Comparison of ENCODE assay signal across 20 mouse cellular contexts in the genomic region with DNA sequence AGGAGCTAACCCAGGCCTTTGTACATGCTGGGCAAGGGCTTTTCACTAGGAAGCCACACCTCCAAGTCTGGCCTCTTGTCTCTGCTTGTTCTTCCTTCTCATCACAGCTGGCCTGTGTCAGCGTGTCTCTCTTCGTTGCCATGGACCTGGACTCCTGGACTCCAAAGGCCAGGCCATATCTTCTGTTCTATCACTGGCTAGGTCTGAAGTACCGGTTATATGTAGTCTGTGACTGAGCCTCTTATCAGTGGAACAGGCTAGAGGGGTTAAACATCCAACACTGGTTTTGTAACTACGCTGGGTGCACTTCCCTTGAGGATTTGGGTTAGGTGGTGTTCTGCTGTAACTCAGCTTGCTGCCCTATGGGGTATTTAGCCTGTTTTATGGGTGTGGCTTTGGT. TPM values are rescaled to one million over a fixed set of nuclear protein-coding genes. Genes with fewer than 3 reads are reported as not detected.
DNase-seq lines count a peak whose midpoint lies in the region; ATAC-seq and TF ChIP-seq lines count a peak whose summit lies in the region.
"Had no signal": no experiment of that assay in that cellular context is flagged by ENCODE, and none has a peak within 500 bp of the region (broad histone marks: within the 10 kb centered on the region; RNA-seq: fewer than 3 reads in every experiment).

No protein-coding gene starts in this region.

- DNase-seq in urinary bladder, postnatal 14 days (ENCODE audit: low spot score): peak; percentile 69
- DNase-seq in urinary bladder, postnatal 25 days (ENCODE audit: low spot score): no peak
- peak; percentile 78 for DNase-seq in yolk sac, embryonic 10.5 days (ENCODE audit: low spot score)
- no peak for DNase-seq in kidney, postnatal 10 days
- no peak for DNase-seq in heart, adult 2 months
- DNase-seq: adrenal gland, adult 2 months; cerebellum, adult 11-12 months; cerebellum, adult 9-10 months; cerebellum, postnatal 25 days; heart, adult 18-20 months; heart, postnatal 14 days had no signal

- H3K4me1 ChIP-seq in intestine, embryonic 15.5 days (replicated peaks): 0 out of 2 replicates have a peak, but pooled peaks cover 4% of the 10 kb centered on the region
- no peaks in the 10 kb centered on the region for H3K4me1 ChIP-seq in stomach, embryonic 14.5 days (ENCODE audit: control insufficient read depth, insufficient read depth, low read length)
- H3K4me1 ChIP-seq in heart, adult 2 months (ENCODE audit: control insufficient read depth, insufficient read depth, low read length): no peaks in the 10 kb centered on the region
- H3K4me1 ChIP-seq: embryonic facial prominence, embryonic 12.5 days; forebrain, embryonic 15.5 days; heart, embryonic 15.5 days; hindbrain, embryonic 10.5 days had no signal

- no peaks in the 10 kb centered on the region for H3K27me3 ChIP-seq in intestine, embryonic 15.5 days (replicated peaks)
- no peaks in the 10 kb centered on the region for H3K27me3 ChIP-seq in stomach, embryonic 14.5 days (ENCODE audit: control insufficient read depth, insufficient read depth, low read length)
- H3K27me3 ChIP-seq in heart, adult 2 months (ENCODE audit: control insufficient read depth, insufficient read depth, low read length): peaks cover 2% of the 10 kb centered on the region
- H3K27me3 ChIP-seq: CH12.LX had no signal

- no peak overlapping the region for H3K9ac ChIP-seq in intestine, embryonic 15.5 days
- H3K9ac ChIP-seq in stomach, embryonic 14.5 days (replicated peaks; ENCODE audit: low read depth, low read length): no peak overlapping the region
- no peak overlapping the region for H3K9ac ChIP-seq in heart, adult 2 months (ENCODE audit: low read depth, low read length)
- H3K9ac ChIP-seq: embryonic facial prominence, embryonic 12.5 days; forebrain, embryonic 15.5 days; heart, embryonic 15.5 days; hindbrain, embryonic 14.5 days had no signal

- H3K4me2 ChIP-seq in intestine, embryonic 15.5 days (replicated peaks): 0 out of 2 replicates have a peak overlapping the region, but pooled peaks have one; percentile 12
- no peak overlapping the region for H3K4me2 ChIP-seq in stomach, embryonic 14.5 days (replicated peaks; ENCODE audit: low read depth, low read length)
- H3K4me2 ChIP-seq: embryonic facial prominence, embryonic 12.5 days; forebrain, embryonic 15.5 days; heart, embryonic 11.5 days; heart, embryonic 15.5 days; hindbrain, embryonic 14.5 days had no signal

- ATAC-seq in intestine, embryonic 15.5 days: peak; percentile 95
- ATAC-seq in stomach, embryonic 14.5 days (ENCODE audit: insufficient number of reproducible peaks, insufficient read depth, low FRiP score, low read depth): peak; percentile 53; the same call in 1 of the 2 replicates
- ATAC-seq: forebrain, embryonic 15.5 days had no signal

- no peak for TF ChIP-seq CTCF in heart, adult 2 months (IDR thresholded peaks at IDR 0.05)

- intact Hi-C loops in heart, adult 2 months (cut with DNase I): no loop called here

- 37% methylated on average over 4 of the region's 4 CpGs for WGBS in intestine, embryonic 15.5 days
- 47% methylated on average over 4 of the region's 4 CpGs for WGBS in stomach, embryonic 14.5 days
- 50% methylated on average over 4 of the region's 4 CpGs for WGBS in heart, adult 2 months

- H3K79me2 ChIP-seq in heart, adult 2 months (replicated peaks; ENCODE audit: control insufficient read depth, insufficient read depth, low read length): no peaks in the 10 kb centered on the region

- no peak overlapping the region for H3K4me3 ChIP-seq in intestine, embryonic 15.5 days (replicated peaks)
- no peak overlapping the region for H3K4me3 ChIP-seq in stomach, embryonic 14.5 days (ENCODE audit: low read depth, low read length)
- H3K4me3 ChIP-seq in heart, adult 2 months: no peak overlapping the region
- H3K4me3 ChIP-seq: embryonic facial prominence, embryonic 12.5 days; forebrain, embryonic 15.5 days; heart, embryonic 15.5 days; hindbrain, embryonic 10.5 days had no signal

- no peak for TF ChIP-seq EP300 in heart, adult 2 months (IDR thresholded peaks at IDR 0.05; ENCODE audit: insufficient read depth, low read depth, low read length)

- H3K36me3 ChIP-seq in intestine, embryonic 15.5 days: 0 out of 2 replicates have a peak, but pooled peaks cover 2% of the 10 kb centered on the region
- H3K36me3 ChIP-seq in stomach, embryonic 14.5 days (ENCODE audit: control insufficient read depth, insufficient read depth, low read length): no peaks in the 10 kb centered on the region
- H3K36me3 ChIP-seq in heart, adult 2 months (ENCODE audit: control insufficient read depth, insufficient read depth, low read length): no peaks in the 10 kb centered on the region
- H3K36me3 ChIP-seq: embryonic facial prominence, embryonic 12.5 days; forebrain, embryonic 15.5 days; heart, embryonic 15.5 days; hindbrain, embryonic 10.5 days had no signal

- H3K27ac ChIP-seq in intestine, embryonic 15.5 days: peak overlapping the region; percentile 57; the same call in 1 of the 2 replicates
- no peak overlapping the region for H3K27ac ChIP-seq in stomach, embryonic 14.5 days (ENCODE audit: low read length)
- H3K27ac ChIP-seq in heart, adult 2 months: no peak overlapping the region
- H3K27ac ChIP-seq: embryonic facial prominence, embryonic 12.5 days; forebrain, embryonic 15.5 days; heart, embryonic 15.5 days; hindbrain, embryonic 10.5 days; hindbrain, embryonic 14.5 days had no signal

- no peaks in the 10 kb centered on the region for H3K9me3 ChIP-seq in intestine, embryonic 15.5 days
- no peaks in the 10 kb centered on the region for H3K9me3 ChIP-seq in stomach, embryonic 14.5 days (ENCODE audit: control insufficient read depth, low read depth, low read length)
- H3K9me3 ChIP-seq: embryonic facial prominence, embryonic 12.5 days; forebrain, embryonic 15.5 days; heart, embryonic 15.5 days; hindbrain, embryonic 10.5 days had no signal

- no peak for TF ChIP-seq POLR2A in heart, adult 2 months (IDR thresholded peaks at IDR 0.05; ENCODE audit: insufficient read depth, low read depth, low read length)

RNA-seq across cellular contexts. Expression of gene Galnt6, which starts 7.2 kb away (rescaled TPM):
- polyA plus RNA-seq in intestine, embryonic 15.5 days (2015; fragmentation: Nextera tagmentation; extraction: Ambion mirVana): 4.2 and 4.3 TPM in 2 replicates
- polyA plus RNA-seq in stomach, embryonic 14.5 days (2014; fragmentation: Nextera tagmentation; extraction: Ambion mirVana): 3.0 and 3.3 TPM in 2 replicates
- under 1 TPM; 0.65 to 0.89 TPM for total RNA-seq in heart, adult 2 months (2021)
- 0.70 and 0.78 TPM in 2 replicates for polyA plus RNA-seq in heart, adult 2 months (2012; rRNA removed)

RNA-seq across cellular contexts. Expression of gene Cela1, which starts 34.3 kb away (rescaled TPM):
- 104 and 271 TPM in 2 replicates for polyA plus RNA-seq in intestine, embryonic 15.5 days (2015; fragmentation: Nextera tagmentation; extraction: Ambion mirVana)
- 6.2 and 25.7 TPM in 2 replicates for polyA plus RNA-seq in stomach, embryonic 14.5 days (2014; fragmentation: Nextera tagmentation; extraction: Ambion mirVana)
- 1 to 10 TPM in 1 of 2 experiments, under 1 TPM in 1; 0.78 to 1.0 TPM for total RNA-seq in heart, adult 2 months (2021)
- 1.3 and 1.7 TPM in 2 replicates for polyA plus RNA-seq in heart, adult 2 months (2012; rRNA removed)

RNA-seq across cellular contexts. Expression of gene Slc4a8, which starts 39.5 kb away (rescaled TPM):
- polyA plus RNA-seq in intestine, embryonic 15.5 days (2015; fragmentation: Nextera tagmentation; extraction: Ambion mirVana): 4.4 and 5.0 TPM in 2 replicates
- polyA plus RNA-seq in stomach, embryonic 14.5 days (2014; fragmentation: Nextera tagmentation; extraction: Ambion mirVana): 5.6 and 5.7 TPM in 2 replicates
- total RNA-seq in heart, adult 2 months (2021): 1 to 10 TPM; 2.8 to 4.1 TPM
- 0.96 and 1.5 TPM in 2 replicates for polyA plus RNA-seq in heart, adult 2 months (2012; rRNA removed)

RNA-seq across cellular contexts. Expression of gene Bin2, which starts 52.7 kb away (rescaled TPM):
- polyA plus RNA-seq in intestine, embryonic 15.5 days (2015; fragmentation: Nextera tagmentation; extraction: Ambion mirVana): 6.7 and 7.2 TPM in 2 replicates
- polyA plus RNA-seq in stomach, embryonic 14.5 days (2014; fragmentation: Nextera tagmentation; extraction: Ambion mirVana): 3.2 and 6.6 TPM in 2 replicates
- 1 to 10 TPM; 1.6 to 2.0 TPM for total RNA-seq in heart, adult 2 months (2021)
- 1.3 and 3.0 TPM in 2 replicates for polyA plus RNA-seq in heart, adult 2 months (2012; rRNA removed)

Comparison
In these comparisons a context has a peak if more than half of its experiments do, and no peak if none do; other contexts are left out.
1. DNase-seq: peak in urinary bladder, postnatal 14 days (single experiment) and yolk sac, embryonic 10.5 days (single experiment); none in urinary bladder, postnatal 25 days (single experiment), kidney, postnatal 10 days (single experiment) and heart, adult 2 months (0 of 2).